Mouse (Mus musculus) midbrain, embryonic 11.5 days (tissue): ENCODE data around the gene Gdf3. TPM values are rescaled to one million over a fixed set of nuclear protein-coding genes. Genes with fewer than 3 reads are reported as not detected.
"Not testable (repeated sequence)": the region's sequence is repeated elsewhere in the genome, so short reads cannot be mapped to it uniquely, and the experiment has no call there.

Experiments used
- ATAC-seq: fragments of 200-750 bp; cut with Nextera tagmentation; 2 replicates; pipeline ENCODE4 v1.8.0; 2017; ENCODE audit warnings: moderate TSS enrichment, moderate library complexity; ENCODE audit not compliant: low FRiP score
- DNase-seq: peaks from one replicate; pipeline ENCODE4 v3.0.0; 2015; ENCODE audit warnings: low spot score; ENCODE audit errors: missing footprints
- H3K27ac ChIP-seq: fragments of 300-500 bp; sonication (generic); 2 replicates; pipeline ENCODE4 v1.5.1; 2014; ENCODE audit warnings: low read depth, low read length
- H3K27me3 ChIP-seq: fragments of 300-500 bp; sonication (generic); 2 replicates; pipeline ENCODE4 v1.6.1; 2014; ENCODE audit warnings: mild to moderate bottlenecking, low read length, moderate library complexity, mixed read lengths; ENCODE audit not compliant: control insufficient read depth, insufficient read depth
- H3K36me3 ChIP-seq: fragments of 300-500 bp; sonication (generic); 2 replicates; pipeline ENCODE4 v1.6.1; 2014; ENCODE audit warnings: mild to moderate bottlenecking, low read length, moderate library complexity, mixed read lengths; ENCODE audit not compliant: control insufficient read depth, insufficient read depth
- H3K4me1 ChIP-seq: fragments of 300-500 bp; sonication (generic); 2 replicates; pipeline ENCODE4 v1.6.1; 2014; ENCODE audit warnings: low read length; ENCODE audit not compliant: control insufficient read depth, insufficient read depth
- H3K4me2 ChIP-seq: fragments of 300-500 bp; sonication (generic); 2 replicates; pipeline ENCODE4 v1.6.1; 2014; ENCODE audit warnings: mild to moderate bottlenecking, moderate library complexity
- H3K4me3 ChIP-seq: fragments of 300-500 bp; sonication (generic); 2 replicates; pipeline ENCODE4 v1.5.1; 2014; ENCODE audit warnings: low read depth, low read length
- H3K9ac ChIP-seq: fragments of 300-500 bp; sonication (generic); 2 replicates; pipeline ENCODE4 v1.6.1; 2014; ENCODE audit warnings: low read length
- H3K9me3 ChIP-seq: fragments of 300-500 bp; sonication (generic); 2 replicates; pipeline ENCODE4 v1.6.1; 2016; ENCODE audit warnings: low read length; ENCODE audit not compliant: control insufficient read depth
- WGBS: fragments of 180-500 bp; shearing (Covaris S2); extraction: QIAGEN DNeasy Blood & Tissue Kit; methylation state at CpG from one replicate; pipeline ENCODE4 v1.1.7; 2014; 5-methylcytosine and 5-hydroxymethylcytosine counted together
- polyA plus RNA-seq: library from polyadenylated mRNA; unstranded; fragments of >200 nt; fragmentation: Nextera tagmentation; extraction: Ambion mirVana; gene quantifications from 2 replicates; pipeline ENCODE4 v1.2.1, GENCODE M21; 2014

Gdf3 gene
- polyA plus RNA-seq, 1 experiment from 2014 or later: 0.05 TPM

- Histone ChIP-seq H3K4me3 (no peak overlapping the region), H3K27ac (no peak overlapping the region), H3K9ac (no peak overlapping the region), H3K9me3 (no peaks in the 10 kb centered on the region), H3K36me3 (no peaks in the 10 kb centered on the region), H3K4me1 (no peaks in the 10 kb centered on the region), H3K27me3 (no peaks in the 10 kb centered on the region), H3K4me2 (no peak overlapping the region)
- DNase-seq (no peak), ATAC-seq (no peak)
- 87% methylated on average over 13 of the region's 13 CpGs for WGBS
These were observed 18.7 kb downstream of the Gdf3 start for GRCm38 (mm10) chr6:122591027-122591758.

DNA sequence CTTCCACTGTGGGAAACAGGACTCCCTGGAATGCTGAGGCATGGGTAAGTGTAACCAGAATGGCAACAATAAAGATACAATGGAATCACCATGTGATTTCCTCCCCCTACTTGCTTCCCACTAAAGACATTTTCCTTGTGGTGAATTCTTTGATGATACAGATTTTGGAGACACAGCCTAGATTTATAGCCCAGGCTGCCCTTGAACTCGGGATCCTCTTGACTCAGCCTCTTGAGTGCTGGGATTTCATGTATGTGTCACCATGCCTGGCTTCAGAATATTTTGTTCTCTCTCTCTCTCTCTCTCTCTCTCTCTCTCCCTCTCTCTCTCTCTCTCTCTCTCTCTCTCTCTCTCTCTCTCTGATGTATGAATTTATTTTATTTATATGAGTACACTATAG, 30.8 kb downstream of the Gdf3 start:
- no peaks in the 10 kb centered on the region for H3K4me1 ChIP-seq
- H3K27ac ChIP-seq: no peak overlapping the region
- no peaks in the 10 kb centered on the region for H3K27me3 ChIP-seq
- no peaks in the 10 kb centered on the region for H3K9me3 ChIP-seq
- H3K4me2 ChIP-seq: no peak overlapping the region
- WGBS: 95% methylated on average over 1 of the region's 1 CpGs
- no peak overlapping the region for H3K4me3 ChIP-seq
- ATAC-seq (no peak), DNase-seq (no peak)
- H3K9ac ChIP-seq: no peak overlapping the region
- no peaks in the 10 kb centered on the region for H3K36me3 ChIP-seq

DNA sequence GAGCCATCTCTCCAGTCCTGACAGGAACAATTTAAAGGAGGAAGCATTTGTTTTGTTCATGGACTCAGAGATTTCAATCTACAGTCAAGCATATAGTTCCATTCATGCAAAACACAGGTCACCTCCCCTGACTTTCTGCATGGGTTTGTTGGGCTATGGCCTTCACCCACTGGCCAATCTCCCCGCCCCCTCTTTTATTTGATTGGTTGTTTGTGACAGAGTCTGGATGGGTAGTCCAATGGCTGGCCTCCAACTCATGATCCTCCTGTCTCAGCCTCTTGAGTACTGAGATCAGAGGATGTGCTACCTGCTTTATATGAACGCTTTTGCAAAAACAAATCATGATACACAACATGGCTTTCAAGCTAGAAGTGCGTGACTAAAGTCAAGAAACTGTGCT, 32.9 kb downstream of the Gdf3 start:
- Histone ChIP-seq H3K27me3 (no peaks in the 10 kb centered on the region), H3K9ac (no peak overlapping the region), H3K27ac (no peak overlapping the region), H3K9me3 (no peaks in the 10 kb centered on the region), H3K36me3 (no peaks in the 10 kb centered on the region), H3K4me3 (no peak overlapping the region), H3K4me2 (no peak overlapping the region), H3K4me1 (no peaks in the 10 kb centered on the region)
- DNase-seq (no peak), ATAC-seq (no peak)
- WGBS: 92% methylated on average over 3 of the region's 3 CpGs

GRCm38 (mm10) chr6:122575037-122575436, 34.9 kb downstream of the Gdf3 start:
- not testable (repeated sequence) for H3K4me1 ChIP-seq, H3K9me3 ChIP-seq, H3K36me3 ChIP-seq, H3K4me2 ChIP-seq, ATAC-seq, H3K4me3 ChIP-seq, H3K27ac ChIP-seq, DNase-seq, H3K27me3 ChIP-seq, H3K9ac ChIP-seq
- 78% methylated on average over 1 of the region's 1 CpGs for WGBS

GRCm38 (mm10) chr6:122571617-122571959, 38.3 kb downstream of the Gdf3 start:
- H3K27me3 ChIP-seq: no peaks in the 10 kb centered on the region
- no peaks in the 10 kb centered on the region for H3K36me3 ChIP-seq
- ATAC-seq (no peak), DNase-seq (peak; percentile 57)
- no peak overlapping the region for H3K4me3 ChIP-seq
- no peak overlapping the region for H3K27ac ChIP-seq
- no peaks in the 10 kb centered on the region for H3K4me1 ChIP-seq
- H3K9ac ChIP-seq: no peak overlapping the region
- no peak overlapping the region for H3K4me2 ChIP-seq
- 85% methylated on average over 3 of the region's 3 CpGs for WGBS
- H3K9me3 ChIP-seq: no peaks in the 10 kb centered on the region

- H3K4me1 ChIP-seq: no peaks in the 10 kb centered on the region
- 73% methylated on average over 8 of the region's 8 CpGs for WGBS
- no peaks in the 10 kb centered on the region for H3K27me3 ChIP-seq
- DNase-seq: peak; percentile 19
- H3K4me2 ChIP-seq: no peak overlapping the region
- H3K4me3 ChIP-seq: no peak overlapping the region
- ATAC-seq: no peak
- no peak overlapping the region for H3K9ac ChIP-seq
- H3K9me3 ChIP-seq: no peaks in the 10 kb centered on the region
- no peaks in the 10 kb centered on the region for H3K36me3 ChIP-seq
- H3K27ac ChIP-seq: no peak overlapping the region
These were observed 38.9 kb downstream of the Gdf3 start for GRCm38 (mm10) chr6:122570695-122571616.

GRCm38 (mm10) chr6:122569762-122570161, 40.1 kb downstream of the Gdf3 start:
- DNase-seq (no peak), ATAC-seq (peak; percentile 24; the same call in 1 of the 2 replicates)
- H3K36me3 ChIP-seq: no peaks in the 10 kb centered on the region
- H3K4me3 ChIP-seq: no peak overlapping the region
- no peaks in the 10 kb centered on the region for H3K4me1 ChIP-seq
- WGBS: 64% methylated on average over 1 of the region's 1 CpGs
- H3K27ac ChIP-seq: no peak overlapping the region
- H3K27me3 ChIP-seq: no peaks in the 10 kb centered on the region
- no peak overlapping the region for H3K9ac ChIP-seq
- H3K4me2 ChIP-seq: no peak overlapping the region
- no peaks in the 10 kb centered on the region for H3K9me3 ChIP-seq

GRCm38 (mm10) chr6:122569113-122569512, 40.8 kb downstream of the Gdf3 start:
- Histone ChIP-seq H3K4me1 (no peaks in the 10 kb centered on the region), H3K27ac (no peak overlapping the region), H3K4me3 (no peak overlapping the region), H3K4me2 (no peak overlapping the region), H3K36me3 (no peaks in the 10 kb centered on the region), H3K9me3 (no peaks in the 10 kb centered on the region), H3K27me3 (no peaks in the 10 kb centered on the region), H3K9ac (no peak overlapping the region)
- ATAC-seq (no peak), DNase-seq (peak; percentile 73)
- 56% methylated on average over 5 of the region's 5 CpGs for WGBS

DNA sequence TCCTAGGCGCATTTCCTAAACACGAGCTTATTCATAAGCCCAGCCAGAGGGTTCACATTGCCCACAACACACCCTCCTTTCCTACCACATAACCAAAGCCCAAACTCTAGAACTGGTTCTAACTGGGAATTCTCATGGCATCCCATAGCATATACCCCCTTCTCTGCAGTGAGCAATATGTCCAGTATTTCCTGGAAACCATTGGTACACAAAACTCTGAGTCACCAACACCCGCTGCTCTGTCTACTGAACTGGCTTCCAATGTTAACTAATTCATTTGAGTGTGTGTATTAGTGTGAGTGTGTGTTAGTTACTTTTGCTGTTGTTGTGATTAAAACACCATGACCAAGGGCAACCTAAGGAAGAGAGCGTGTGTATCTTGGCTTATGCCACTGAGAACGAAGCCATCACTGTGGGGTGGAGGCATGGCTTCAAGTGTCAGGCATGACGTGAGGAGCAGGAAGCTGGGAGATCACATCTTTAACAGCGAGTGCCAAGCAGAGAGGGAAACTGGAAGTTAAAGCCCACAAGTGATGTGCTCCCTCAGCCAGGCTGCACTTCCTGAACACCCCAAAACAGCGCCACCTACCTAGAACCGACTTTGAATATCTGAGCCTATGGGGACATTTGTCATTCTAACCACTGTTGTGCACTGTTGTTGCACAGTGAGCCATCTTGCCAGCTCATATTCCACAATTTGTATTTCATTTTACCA, 44.7 kb downstream of the Gdf3 start:
- DNase-seq (peak; percentile 65), ATAC-seq (no peak)
- no peaks in the 10 kb centered on the region for H3K4me1 ChIP-seq
- H3K9ac ChIP-seq: no peak overlapping the region
- no peaks in the 10 kb centered on the region for H3K36me3 ChIP-seq
- H3K4me3 ChIP-seq: no peak overlapping the region
- H3K27me3 ChIP-seq: no peaks in the 10 kb centered on the region
- H3K9me3 ChIP-seq: no peaks in the 10 kb centered on the region
- H3K4me2 ChIP-seq: no peak overlapping the region
- H3K27ac ChIP-seq: no peak overlapping the region
- WGBS: 93% methylated on average over 9 of the region's 9 CpGs
